Mouse (Mus musculus) heart, adult 11 months (tissue): Measurements from ENCODE around the gene Ndufc1.
A peak's percentile ranks its signal among the peaks of the same experiment; 100 is the strongest.
"Not testable (repeated sequence)": the region's sequence is repeated elsewhere in the genome, so short reads cannot be mapped to it uniquely, and the experiment has no call there.

Source experiments
- DNase-seq: peaks from one replicate; pipeline ENCODE4 v3.0.0; 2022

Gene Ndufc1

DNA sequence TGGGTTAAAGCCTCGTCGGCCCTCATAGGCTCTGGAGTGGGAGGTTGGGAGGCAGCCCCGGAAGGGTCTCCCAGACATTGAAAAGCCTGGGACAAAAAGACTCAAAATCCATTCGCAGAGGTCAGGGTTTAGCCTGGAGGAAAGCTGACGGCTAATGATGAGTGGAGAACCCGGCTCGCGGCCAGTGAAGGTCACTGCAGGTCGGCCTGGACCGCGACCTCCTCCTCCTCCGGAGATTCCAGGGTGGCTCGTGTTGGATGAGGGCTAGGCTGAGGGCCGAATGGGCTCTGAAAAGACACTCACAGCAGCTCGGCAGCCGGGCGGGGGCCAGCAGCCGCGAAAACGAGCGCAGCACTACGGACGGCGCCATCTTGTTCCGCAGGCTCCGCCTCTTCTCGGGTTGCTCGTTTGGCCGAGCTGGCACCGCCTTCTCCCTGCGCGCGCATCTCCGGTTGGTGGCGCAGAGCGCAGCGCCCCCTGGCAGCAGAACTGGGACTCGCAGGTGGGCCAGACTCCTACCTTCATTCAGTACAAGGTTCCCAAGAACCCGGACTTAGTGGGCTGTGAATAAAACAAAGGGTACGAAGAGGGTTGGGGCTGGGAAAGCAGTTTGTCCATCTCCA is at the start of gene Ndufc1:
TSS of gene Ndufc1 (minus strand) at position 428 of the 623 bp plus-strand sequence.
- DNase-seq: peak; percentile 99

DNA sequence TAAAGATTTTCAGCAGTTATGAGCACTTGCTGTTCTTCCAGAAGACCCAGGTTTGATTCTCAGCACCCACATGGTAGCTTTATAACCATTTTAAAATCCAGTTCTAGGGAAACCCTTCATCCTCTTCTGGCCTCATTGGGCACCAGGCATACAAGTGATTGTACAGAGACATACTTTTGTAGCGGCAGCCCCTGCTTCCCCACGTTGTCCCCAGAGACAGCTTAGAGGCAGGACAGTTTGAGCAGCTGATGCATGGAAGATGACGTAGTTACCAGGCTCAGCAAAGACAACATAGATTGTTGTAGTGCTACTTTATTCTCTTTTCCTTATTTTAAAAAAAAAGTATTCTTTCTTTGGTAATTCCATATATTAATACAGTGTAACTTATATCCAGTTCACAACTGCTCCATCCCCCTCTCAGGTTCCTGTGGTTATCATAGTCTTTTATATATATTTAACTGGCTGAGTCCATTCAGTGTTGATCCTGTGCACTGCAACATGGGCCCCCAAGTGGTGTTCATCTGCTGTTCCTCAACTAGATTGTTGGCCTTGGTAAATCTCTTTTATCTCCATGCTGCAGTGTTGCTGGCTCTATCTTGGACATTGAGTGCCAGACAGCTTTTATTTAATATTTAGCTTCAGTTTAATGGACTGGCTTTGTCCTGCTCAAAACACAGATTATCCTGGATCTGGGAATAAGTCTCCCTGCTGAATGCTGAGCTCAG is 26.2 kb upstream of the Ndufc1 start:
- no peak for DNase-seq

DNA sequence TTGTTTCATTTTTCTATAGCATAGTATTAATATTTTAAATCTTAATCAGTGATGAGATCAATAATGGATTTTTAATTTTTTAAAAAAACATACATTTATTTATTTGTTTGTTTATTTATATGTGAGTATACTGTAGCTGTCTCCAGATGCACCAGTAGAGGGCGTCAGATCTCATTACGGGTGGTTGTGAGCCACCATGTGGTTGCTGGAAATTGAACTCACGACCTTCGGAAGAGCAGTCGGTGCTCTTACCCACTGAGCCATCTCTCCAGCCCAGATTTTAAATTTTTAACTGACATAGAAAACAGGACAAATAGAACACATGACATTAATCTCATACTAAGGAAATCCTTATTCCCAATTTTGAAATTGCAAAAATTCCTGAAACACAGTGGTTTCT is 25.6 kb upstream of the Ndufc1 start:
- DNase-seq: not testable (repeated sequence)

DNA sequence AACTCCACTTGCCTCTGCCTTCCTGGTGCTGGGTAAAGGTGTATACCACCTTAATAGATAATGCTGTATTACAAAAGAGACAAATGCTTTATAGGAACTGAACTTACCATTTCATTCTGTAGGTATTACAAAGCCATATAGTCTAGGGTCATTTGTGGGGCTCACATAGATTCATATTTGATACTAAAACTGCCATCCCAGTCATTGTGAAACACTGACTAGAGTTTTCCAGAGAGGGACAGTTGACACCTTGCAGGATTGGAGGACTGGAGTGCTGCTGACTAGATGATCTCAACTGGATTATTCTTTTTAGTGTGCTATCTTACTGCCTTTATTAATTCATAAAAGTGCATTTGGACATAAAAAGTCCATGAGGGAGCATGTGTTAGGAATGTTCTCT is 16.6 kb upstream of the Ndufc1 start:
- peak; percentile 49 for DNase-seq

DNA sequence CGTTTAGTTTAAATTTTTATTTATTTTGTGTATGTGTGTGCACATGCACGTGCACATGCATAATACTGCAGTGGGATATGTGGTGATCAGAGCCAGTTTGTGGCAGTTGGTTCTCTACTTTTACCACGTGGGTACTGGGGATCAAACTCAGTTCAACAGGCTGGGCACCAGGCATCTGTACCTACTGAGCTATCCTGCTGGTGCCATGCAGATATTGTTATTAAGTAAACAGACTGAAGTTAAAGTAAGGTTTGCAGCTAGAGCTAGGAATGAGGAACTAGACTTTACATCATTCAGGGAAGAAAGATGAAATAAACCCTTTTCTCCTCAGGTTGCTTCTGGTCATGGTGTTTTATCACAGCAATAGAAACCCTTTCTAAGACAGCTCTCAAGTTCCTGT is 13.1 kb upstream of the Ndufc1 start:
- DNase-seq: peak; percentile 80

DNA sequence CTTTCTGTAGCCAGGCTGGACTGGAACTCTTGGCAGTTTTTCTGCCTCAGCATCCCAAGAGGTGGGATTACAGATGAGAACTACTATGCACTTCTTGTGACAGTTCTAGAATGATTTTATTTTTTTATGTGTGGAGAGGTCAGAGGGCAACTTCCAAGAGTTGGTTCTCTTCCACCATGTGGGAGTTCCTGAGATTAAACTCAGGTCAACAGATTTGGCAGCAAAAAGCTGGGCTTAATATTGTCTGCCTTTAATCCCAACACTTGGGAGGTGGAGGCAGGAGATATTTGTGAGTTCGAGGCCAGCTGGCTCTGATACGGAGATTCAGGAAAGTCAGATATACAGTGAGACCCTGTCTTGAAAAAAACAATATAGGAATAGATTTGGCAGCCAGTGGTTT is 9.2 kb upstream of the Ndufc1 start:
- peak; percentile 66 for DNase-seq

DNA sequence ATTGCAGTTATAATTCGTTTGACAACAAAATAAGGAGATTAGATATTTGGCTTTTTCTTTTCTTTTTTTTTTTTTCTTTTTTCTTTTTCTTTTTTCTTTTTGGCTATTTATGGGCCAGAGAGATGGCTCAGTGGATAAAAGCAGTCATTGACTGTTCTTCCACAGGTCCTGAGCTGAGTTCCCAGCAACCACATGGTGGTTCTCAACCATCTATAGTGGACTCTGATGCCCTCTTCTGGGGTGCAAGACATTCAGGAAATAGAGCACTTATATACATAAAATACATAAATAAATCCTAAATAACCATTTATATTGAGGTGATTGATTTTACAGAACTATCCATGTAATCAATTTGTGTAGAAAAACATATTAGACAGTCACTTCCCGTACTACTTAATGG is 8.7 kb upstream of the Ndufc1 start:
- DNase-seq: no peak

DNA sequence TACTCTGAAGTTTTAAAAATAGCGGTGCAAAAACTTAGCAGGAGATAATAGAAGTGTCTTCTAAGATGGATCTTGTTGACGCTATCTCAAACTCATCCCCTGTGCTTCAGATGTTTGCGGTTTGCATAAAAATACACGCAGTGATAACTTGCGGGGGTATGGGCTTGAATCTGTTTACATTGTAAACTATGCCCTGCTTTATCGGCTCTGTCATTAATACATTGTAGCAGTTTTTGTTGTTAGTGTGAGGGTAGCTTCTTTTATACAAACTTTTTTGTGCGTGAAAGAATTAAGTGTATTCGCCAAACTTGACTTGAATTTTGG is 8.3 kb upstream of the Ndufc1 start:
- DNase-seq: no peak

DNA sequence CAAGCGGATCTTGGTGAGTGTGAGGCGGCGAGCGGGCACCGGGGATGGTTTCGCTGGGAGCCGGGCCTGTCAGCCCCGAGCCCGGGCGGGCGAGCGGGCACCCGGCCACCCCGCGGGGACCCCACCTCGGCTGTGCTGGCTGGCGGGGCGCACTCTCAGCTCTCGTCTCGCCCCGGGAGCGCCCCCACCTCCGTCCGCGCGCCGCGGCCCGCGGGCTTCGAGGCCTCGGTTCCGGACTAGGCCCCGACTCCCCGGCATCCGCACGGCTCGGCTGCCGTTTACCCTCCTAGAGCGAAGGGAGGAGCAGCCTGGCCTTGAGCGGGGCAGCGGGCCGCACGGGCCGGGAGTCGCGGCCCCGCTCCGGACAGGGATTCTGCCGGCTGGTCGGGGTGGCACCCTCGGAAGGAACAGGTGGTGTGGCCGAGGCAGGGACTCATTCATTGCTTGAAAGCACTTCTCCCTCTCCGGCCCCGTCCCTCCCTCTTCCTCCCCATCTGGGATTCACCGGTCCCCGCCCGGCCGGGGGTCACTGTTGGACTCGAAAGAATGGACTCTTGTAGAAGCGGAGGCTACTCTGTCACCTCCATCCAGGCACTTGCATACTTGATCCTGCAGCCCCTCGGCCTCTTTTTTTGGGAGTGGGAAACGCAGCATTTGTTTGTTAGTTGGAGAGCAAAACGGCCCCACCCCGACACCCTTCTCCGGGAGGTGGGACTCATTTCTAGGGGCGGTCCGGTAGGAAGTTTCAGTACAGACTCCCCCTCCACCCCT is 7.8 kb upstream of the Ndufc1 start:
- DNase-seq: peak; percentile 96

DNA sequence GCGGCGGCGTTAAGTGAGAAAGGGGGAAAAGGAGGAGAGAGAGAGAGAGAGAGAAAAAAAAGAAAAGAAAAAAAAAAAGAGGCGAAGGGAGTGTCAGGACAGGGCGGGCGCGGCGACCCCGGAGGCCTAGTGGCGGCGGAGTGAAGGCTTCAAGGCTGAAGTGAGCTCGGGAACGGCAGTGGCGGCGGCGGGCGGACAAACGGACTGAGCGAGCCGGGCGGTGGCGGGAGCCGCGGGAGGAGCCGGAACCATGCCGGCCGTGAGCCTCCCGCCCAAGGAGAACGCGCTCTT is 7.2 kb upstream of the Ndufc1 start:
- no peak for DNase-seq

DNA sequence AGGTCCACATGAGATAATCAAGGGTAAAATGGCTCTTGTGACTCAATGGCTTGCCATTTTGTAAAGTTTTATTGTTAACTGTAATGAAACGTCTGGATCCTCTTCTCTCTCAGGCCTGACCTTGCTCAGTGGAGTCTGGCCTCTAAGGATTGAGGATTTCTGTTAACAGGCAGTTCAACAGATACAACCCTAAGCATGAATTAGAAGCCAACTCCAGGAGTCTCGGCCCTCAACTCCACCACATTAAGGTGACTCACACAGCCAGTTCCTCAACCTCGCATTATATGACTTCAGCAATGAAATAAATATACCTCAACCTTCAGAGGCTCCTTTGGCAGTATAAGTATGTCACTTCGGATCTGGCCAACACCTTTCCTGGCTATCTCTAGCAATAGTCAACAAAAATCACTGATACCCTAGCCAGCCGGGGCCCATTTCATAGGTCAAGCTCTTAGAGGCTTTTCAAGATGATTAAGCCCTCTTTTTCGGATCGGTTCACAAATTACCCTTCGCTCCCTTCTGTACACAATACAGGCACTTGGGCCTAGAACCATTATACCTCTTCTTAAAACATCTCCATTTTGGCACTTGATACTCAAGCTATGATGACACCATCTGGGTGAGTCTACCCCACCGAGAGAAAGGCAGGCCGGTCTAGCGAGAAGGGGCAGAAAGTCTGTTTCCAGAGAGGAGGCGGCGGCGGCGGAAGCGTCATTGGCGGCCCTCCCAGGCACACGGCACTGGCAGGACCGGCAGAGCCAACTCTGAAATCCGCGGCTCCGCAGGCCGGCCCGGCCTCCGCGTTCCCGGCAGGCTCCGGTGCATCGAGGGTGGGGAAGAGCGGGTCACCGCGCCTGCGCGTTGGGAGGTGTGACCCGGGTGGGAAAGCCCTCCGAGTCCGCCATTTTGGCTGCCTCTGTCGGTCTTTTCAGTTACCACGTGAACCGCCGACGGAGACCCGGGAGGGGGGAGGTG is 6.6 kb upstream of the Ndufc1 start, which contains the start of gene Naa15:
TSS of gene Naa15 (plus strand) at position 51 of the 975 bp plus-strand sequence.
- peak; percentile 100 for DNase-seq

DNA sequence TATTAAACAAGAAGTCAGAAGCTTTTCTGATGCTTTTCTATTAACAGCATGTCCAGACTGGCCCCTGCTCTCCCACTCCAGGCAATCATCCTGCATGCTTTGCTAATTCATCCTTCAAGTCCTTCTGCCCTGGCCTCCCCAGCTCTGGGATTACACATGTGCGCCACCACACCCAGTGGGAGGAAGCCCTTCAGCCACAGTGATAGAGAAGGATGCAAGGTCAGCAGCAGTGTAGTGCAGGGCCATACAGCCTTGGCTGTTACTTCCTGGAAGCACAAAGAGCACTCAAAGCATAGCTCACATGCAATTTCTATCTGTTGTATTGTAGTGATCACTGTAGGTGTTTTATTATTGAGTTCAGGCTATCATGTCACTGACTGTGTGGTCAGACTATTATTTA is 4.5 kb upstream of the Ndufc1 start:
- DNase-seq: peak; percentile 96

DNA sequence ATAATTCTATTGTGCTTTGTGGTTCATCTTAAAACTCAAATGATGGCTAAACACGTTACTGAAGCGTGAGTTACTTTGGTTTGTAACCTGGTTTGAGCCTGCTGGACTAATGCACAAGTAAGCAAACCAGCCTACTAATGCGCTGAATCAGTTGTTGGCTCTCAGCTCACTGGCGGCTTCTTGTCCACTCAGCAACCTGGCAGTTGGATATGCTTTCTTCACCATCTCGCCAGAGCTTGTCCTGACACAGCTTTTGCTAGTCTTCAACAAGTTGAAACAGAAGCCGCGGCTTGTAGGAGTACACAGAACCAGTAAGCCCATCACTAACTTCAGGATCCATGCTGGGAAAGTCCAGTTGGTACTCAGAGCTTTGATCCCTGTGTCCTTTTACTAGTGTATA is 3.7 kb upstream of the Ndufc1 start:
- DNase-seq: peak; percentile 77

DNA sequence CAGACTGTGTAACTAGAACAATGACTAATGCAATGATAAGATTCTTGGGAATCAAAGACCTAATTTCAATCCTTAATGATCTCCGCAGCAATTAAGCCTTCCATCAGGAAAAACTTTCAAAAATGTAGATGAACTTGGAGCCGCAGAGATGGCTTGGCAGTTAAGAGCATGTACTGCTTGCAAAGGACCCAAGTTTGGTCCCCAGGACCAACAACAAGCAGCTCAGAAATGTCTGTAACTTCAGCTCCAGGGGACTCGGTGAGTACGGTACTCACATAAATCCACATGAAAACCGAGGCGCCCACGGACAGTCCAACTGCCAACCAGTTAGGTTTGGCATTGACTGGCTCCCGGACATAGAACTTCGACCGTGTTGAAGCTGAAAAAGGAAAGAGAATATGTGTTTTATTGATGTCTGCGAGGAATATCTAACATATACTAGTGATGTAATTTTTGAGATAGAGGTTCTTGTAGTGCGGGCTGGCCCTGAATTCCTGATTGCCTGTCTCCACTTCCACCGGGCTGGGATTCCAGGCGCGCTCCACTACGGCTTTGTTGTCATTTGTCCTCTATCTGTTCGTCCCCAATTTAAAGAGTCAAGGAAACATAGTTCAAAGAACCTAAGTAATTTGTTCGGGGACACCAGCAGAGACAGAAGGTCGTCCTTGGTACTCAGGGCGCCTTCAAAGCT is 773 bp downstream of the Ndufc1 start:
- DNase-seq: no peak

DNA sequence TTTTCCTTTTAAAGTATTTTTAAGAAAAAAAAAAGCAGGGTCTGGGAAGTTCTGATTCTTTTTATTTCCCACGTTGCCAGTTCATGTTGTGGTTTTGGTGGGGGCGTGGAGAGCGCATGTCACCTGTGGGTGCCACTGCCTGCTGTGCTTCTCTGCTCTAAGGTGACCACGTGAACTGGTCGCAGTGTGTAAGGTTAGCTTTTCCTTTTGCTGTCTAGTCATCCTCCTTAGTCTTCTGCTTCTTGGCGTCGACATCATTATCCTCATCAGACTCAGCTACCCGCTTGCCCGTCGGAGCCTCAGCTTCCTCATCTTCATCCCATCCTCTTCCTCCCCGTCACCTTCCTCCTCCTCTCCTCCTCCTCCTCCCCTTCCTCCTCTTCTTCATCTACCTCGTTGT is 6.2 kb downstream of the Ndufc1 start:
- peak; percentile 74 for DNase-seq

DNA sequence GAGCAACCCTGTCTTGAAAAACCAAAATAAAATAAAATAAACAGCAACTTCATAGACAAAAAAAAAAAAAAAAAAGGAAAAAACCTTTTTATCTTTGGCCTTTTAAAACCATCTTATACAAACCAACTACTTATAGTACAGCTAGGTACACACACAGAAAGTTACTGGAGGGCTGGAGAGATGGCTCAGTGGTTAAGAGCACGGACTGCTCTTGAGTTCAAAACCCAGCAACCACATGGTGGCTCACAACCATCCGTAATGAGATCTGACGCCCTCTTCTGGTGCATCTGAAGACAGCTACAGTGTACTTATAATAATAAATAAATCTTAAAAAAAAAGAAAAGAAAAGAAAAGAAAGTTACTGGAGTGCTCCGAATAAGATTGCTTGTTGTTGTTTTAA is 6.7 kb downstream of the Ndufc1 start:
- DNase-seq: peak; percentile 53

DNA sequence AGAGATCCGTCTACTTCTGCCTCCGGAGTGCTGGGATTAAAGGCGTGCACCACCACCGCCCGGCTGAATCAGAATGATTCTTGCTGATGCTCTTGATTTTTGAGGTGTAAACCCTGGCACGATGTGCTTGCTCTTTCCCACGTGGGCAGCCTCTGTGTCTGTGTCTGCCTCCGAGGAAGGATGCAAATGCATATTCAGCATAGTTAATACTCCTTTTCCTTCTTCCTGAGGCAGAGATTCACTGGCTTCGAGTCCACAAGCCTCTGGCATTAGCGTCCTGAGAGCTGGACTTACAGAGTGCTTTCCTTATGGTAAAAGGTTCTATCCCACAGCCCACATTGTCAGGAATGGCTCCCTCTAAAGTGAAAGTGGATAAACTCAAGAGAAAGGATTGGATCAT is 8.1 kb downstream of the Ndufc1 start:
- DNase-seq: no peak

DNA sequence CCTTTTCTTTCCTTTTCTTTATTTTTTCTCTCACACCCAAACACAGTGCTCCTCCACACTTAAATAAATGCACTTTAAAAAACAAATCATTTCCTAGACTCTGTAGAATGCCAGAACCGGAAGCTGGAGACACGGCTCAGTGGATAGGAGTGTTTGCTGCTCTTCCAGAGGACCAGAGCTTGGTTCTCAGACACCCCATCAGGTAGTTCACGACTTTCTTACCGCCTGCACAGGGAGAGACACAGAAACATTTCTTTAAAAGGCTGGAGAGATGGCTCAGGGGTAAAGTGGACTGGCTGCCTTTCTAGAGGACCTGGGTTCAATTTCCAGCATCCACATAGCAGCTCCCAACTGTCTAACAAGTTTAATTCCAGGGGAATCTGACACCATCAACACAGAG is 9.3 kb downstream of the Ndufc1 start:
- no peak for DNase-seq

DNA sequence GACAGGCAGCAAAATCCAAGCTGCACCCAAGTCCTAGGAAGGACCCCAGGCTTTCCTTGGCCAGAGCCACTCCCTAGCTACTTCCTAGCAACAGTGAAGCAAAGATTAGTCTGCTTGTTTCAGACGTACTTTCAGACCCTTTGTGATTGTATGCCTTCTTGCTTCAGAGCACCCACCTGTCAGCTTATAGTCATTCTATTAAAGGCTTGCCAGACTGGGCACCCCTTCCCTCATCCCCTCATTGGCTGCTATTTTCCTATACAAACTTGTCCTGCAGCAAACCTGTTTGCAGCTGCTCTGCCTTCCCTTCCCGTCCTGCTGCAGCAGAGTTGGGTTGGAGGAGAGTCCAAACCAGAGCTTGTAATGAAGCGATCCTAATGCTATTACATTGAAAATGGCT is 10.1 kb downstream of the Ndufc1 start:
- no peak for DNase-seq

DNA sequence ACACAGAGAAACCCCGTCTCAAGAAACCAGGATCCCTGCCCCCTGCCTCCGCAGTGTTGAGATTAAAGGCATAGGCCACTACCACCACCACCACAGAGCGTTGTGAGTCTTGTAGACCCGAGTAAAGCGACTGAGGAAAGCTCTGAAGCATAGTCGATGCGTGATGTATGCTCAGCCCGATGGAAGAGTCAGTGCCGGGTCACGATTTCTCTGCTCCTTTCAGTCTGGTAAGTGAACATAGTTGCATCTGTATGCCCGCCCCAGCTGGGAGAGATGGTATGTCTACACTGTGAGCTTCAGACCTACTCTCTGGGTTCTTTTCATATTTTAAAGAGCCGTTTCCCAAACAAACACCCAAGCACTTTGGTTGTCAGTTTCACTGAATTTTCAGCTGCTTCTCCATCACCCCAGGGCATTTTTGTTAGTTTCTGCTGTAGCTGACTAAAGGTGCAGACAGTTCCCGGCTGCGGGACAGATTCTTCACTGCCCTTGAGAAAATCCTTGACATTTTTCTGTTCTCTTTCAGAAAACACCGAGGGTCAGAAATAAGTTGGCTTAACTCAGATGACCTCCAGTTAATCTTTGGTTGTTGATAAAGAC is 11.0 kb downstream of the Ndufc1 start:
- no peak for DNase-seq

DNA sequence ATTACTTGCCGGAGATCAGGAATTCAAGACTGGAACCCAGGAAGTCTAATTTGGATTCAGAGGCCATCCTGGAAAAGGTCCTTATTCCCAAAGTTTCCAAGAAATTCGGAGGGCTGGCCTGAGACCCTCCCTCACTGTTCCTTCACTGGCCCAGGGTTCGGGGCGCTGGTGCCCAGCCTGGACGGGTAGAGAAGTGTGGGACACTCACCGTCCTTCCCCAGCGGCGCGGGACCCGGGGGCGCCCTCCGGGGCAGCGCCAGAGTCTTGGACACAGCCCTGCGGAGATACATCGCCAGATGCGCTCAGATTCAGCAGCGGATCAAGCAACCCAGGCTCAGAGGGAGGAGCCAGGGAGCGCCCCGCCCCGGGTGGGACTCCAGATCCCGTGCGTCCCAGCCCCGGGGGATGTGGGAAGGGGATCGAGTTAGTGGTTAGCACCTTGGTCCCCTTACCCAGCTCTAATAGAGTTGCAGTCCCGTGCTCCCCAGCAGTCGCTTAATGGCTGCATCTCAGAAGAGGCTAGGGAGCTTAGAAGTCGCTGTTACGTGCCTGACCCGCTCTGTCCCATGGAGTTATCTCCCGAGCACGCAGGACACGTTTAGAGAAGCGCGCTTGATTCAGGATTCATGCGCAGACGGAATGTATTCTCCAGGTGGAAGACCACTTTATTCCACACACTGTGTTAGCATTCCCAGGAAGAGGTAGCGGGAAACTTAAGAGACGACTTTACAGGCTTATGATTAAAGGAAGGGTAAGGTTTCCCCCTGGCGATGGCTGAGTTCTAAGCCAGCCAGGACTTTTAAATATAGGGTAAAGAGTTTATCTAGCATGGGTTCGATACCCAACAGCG is 12.3 kb downstream of the Ndufc1 start, which contains the start of gene Mgarp:
TSS of gene Mgarp (minus strand) at position 520 of the 850 bp plus-strand sequence.
- peak; percentile 97 for DNase-seq
